Mouse (Mus musculus) lung, embryonic 15.5 days (tissue): ENCODE data around the gene Rhbdl3. TPM values are rescaled to one million over a fixed set of nuclear protein-coding genes. Genes with fewer than 3 reads are reported as not detected.
"Not testable (repeated sequence)": the region's sequence is repeated elsewhere in the genome, so short reads cannot be mapped to it uniquely, and the experiment has no call there.

Experiments
- ATAC-seq: fragments of 200-750 bp; cut with Nextera tagmentation; 2 replicates; pipeline ENCODE4 v1.8.0; 2017; ENCODE audit warnings: moderate number of reproducible peaks, borderline replicate concordance; ENCODE audit not compliant: low FRiP score, low TSS enrichment; ENCODE audit errors: extremely low read depth
- H3K27ac ChIP-seq: fragments of 300-500 bp; sonication (generic); 2 replicates; pipeline ENCODE4 v1.5.1; 2015; ENCODE audit warnings: moderate library complexity, mild to moderate bottlenecking, inconsistent platforms
- H3K27me3 ChIP-seq: fragments of 300-500 bp; sonication (generic); 2 replicates; pipeline ENCODE4 v1.6.1; 2015; ENCODE audit warnings: inconsistent platforms
- H3K36me3 ChIP-seq: fragments of 300-500 bp; sonication (generic); 2 replicates; pipeline ENCODE4 v1.6.1; 2015; ENCODE audit warnings: inconsistent platforms
- H3K4me1 ChIP-seq: fragments of 300-500 bp; sonication (generic); 2 replicates; pipeline ENCODE4 v1.6.1; 2015; ENCODE audit warnings: inconsistent platforms
- H3K4me2 ChIP-seq: fragments of 300-500 bp; sonication (generic); 2 replicates; pipeline ENCODE4 v1.6.1; 2015; ENCODE audit warnings: inconsistent platforms, mild to moderate bottlenecking, moderate library complexity
- H3K4me3 ChIP-seq: fragments of 300-500 bp; sonication (generic); 2 replicates; pipeline ENCODE4 v1.5.1; 2015; ENCODE audit warnings: mild to moderate bottlenecking, inconsistent platforms
- H3K9ac ChIP-seq: fragments of 300-500 bp; sonication (generic); 2 replicates; pipeline ENCODE4 v1.6.1; 2015; ENCODE audit warnings: inconsistent platforms
- H3K9me3 ChIP-seq: fragments of 300-500 bp; sonication (generic); 2 replicates; pipeline ENCODE4 v1.6.1; 2016; ENCODE audit warnings: inconsistent platforms
- WGBS: fragments of 180-500 bp; shearing (Covaris S2); methylation state at CpG from one replicate; pipeline ENCODE4 v1.1.7; 2015; 5-methylcytosine and 5-hydroxymethylcytosine counted together
- polyA plus RNA-seq: library from polyadenylated mRNA; unstranded; fragments of >200 nt; fragmentation: Nextera tagmentation; extraction: Ambion mirVana; gene quantifications from 2 replicates; pipeline ENCODE4 v1.2.1, GENCODE M21; 2015

Rhbdl3 gene
- polyA plus RNA-seq, 1 experiment from 2014 or later, result 2.4 TPM

GRCm38 (mm10) chr11:80376651-80377050 is 75.9 kb downstream of the Rhbdl3 start:
- ATAC-seq, result no peak
- Histone ChIP-seq H3K27me3 (no peaks in the 10 kb centered on the region), H3K9ac (no peak overlapping the region), H3K9me3 (no peaks in the 10 kb centered on the region), H3K4me1 (no peaks in the 10 kb centered on the region), H3K27ac (no peak overlapping the region), H3K36me3 (peaks cover 25% of the 10 kb centered on the region), H3K4me2 (peak overlapping the region; percentile 83; the same call in 1 of the 2 replicates), H3K4me3 (peak overlapping the region; percentile 91; the same call in 1 of the 2 replicates)
- WGBS, result 49% methylated on average over 4 of the region's 4 CpGs

- H3K36me3 ChIP-seq, result peaks cover 15% of the 10 kb centered on the region
- H3K9ac ChIP-seq, result peak within 1 kb of the TSS; percentile 97
- peak within 1 kb of the TSS; percentile 91 for H3K4me3 ChIP-seq
- H3K9me3 ChIP-seq, result no peaks in the 10 kb centered on the region
- 0 out of 2 replicates have a peak, but pooled peaks cover 2% of the 10 kb centered on the region for H3K4me1 ChIP-seq
- peak within 1 kb of the TSS; percentile 83 for H3K4me2 ChIP-seq
- peak within 1 kb of the TSS; percentile 76 for H3K27ac ChIP-seq
- H3K27me3 ChIP-seq, result no peaks in the 10 kb centered on the region
- WGBS, result 2% methylated on average over 43 of the region's 43 CpGs
- ATAC-seq, result peak; percentile 73; the same call in 1 of the 2 replicates
Measured at GRCm38 (mm10) chr11:80377712-80378451, 77.2 kb downstream of the Rhbdl3 start, which contains the start of gene 5730455P16Rik. Gene 5730455P16Rik, minus strand, starts transcription at chr11:80378034.

- Histone ChIP-seq H3K9ac (0 out of 2 replicates have a peak overlapping the region, but pooled peaks have one; percentile 97), H3K4me2 (peak overlapping the region; percentile 83), H3K4me3 (peak overlapping the region; percentile 91)
- H3K27me3 ChIP-seq, H3K9me3 ChIP-seq, H3K4me1 ChIP-seq, H3K36me3 ChIP-seq, H3K27ac ChIP-seq, ATAC-seq: not testable (repeated sequence)
- 55% methylated on average over 2 of the region's 2 CpGs for WGBS
Measured at GRCm38 (mm10) chr11:80378452-80379068, 77.8 kb downstream of the Rhbdl3 start.

GRCm38 (mm10) chr11:80379184-80379583 is 78.5 kb downstream of the Rhbdl3 start:
- H3K9ac ChIP-seq, H3K27ac ChIP-seq, H3K36me3 ChIP-seq, H3K27me3 ChIP-seq, H3K9me3 ChIP-seq, H3K4me2 ChIP-seq, H3K4me1 ChIP-seq, H3K4me3 ChIP-seq, ATAC-seq: not testable (repeated sequence)
- WGBS, result 93% methylated on average over 7 of the region's 7 CpGs

- H3K4me2 ChIP-seq, result peak overlapping the region; percentile 67
- no peaks in the 10 kb centered on the region for H3K9me3 ChIP-seq
- H3K27me3 ChIP-seq, result no peaks in the 10 kb centered on the region
- peak overlapping the region; percentile 65 for H3K4me3 ChIP-seq
- WGBS, result 1% methylated on average over 12 of the region's 12 CpGs
- H3K9ac ChIP-seq, result peak overlapping the region; percentile 95
- H3K4me1 ChIP-seq, result peaks cover 25% of the 10 kb centered on the region
- peaks cover 13% of the 10 kb centered on the region for H3K36me3 ChIP-seq
- peak overlapping the region; percentile 86 for H3K27ac ChIP-seq
- ATAC-seq, result peak; percentile 32
Measured at GRCm38 (mm10) chr11:80382626-80383018, 81.9 kb downstream of the Rhbdl3 start.

GRCm38 (mm10) chr11:80383019-80383625 is 82.4 kb downstream of the Rhbdl3 start, which contains the start of gene Zfp207:
Gene Zfp207, plus strand, starts transcription at chr11:80383279.
- H3K27me3 ChIP-seq, result no peaks in the 10 kb centered on the region
- H3K9ac ChIP-seq, result peak within 1 kb of the TSS; percentile 95
- peaks cover 18% of the 10 kb centered on the region for H3K36me3 ChIP-seq
- no peaks in the 10 kb centered on the region for H3K9me3 ChIP-seq
- H3K4me2 ChIP-seq, result peak within 1 kb of the TSS; percentile 79
- peak within 1 kb of the TSS; percentile 86 for H3K27ac ChIP-seq
- peaks cover 25% of the 10 kb centered on the region for H3K4me1 ChIP-seq
- peak within 1 kb of the TSS; percentile 65 for H3K4me3 ChIP-seq
- WGBS, result under 1% methylated on average over 33 of the region's 33 CpGs
- peak; percentile 98 for ATAC-seq

- H3K27ac ChIP-seq, result peak overlapping the region; percentile 86
- no peak for ATAC-seq
- no peaks in the 10 kb centered on the region for H3K27me3 ChIP-seq
- H3K4me1 ChIP-seq, result peaks cover 25% of the 10 kb centered on the region
- under 1% methylated on average over 20 of the region's 20 CpGs for WGBS
- peaks cover 23% of the 10 kb centered on the region for H3K36me3 ChIP-seq
- peak overlapping the region; percentile 95 for H3K9ac ChIP-seq
- H3K4me2 ChIP-seq, result no peak overlapping the region; the same call in 1 of the 2 replicates
- no peaks in the 10 kb centered on the region for H3K9me3 ChIP-seq
- peak overlapping the region; percentile 65 for H3K4me3 ChIP-seq
Measured at GRCm38 (mm10) chr11:80383626-80384046, 82.9 kb downstream of the Rhbdl3 start.

- Histone ChIP-seq H3K36me3 (peaks cover 30% of the 10 kb centered on the region), H3K4me3 (peak overlapping the region; percentile 65), H3K27me3 (no peaks in the 10 kb centered on the region), H3K4me2 (peak overlapping the region; percentile 79), H3K9ac (peak overlapping the region; percentile 52), H3K4me1 (peaks cover 25% of the 10 kb centered on the region), H3K27ac (no peak overlapping the region), H3K9me3 (no peaks in the 10 kb centered on the region)
- no peak for ATAC-seq
Measured at GRCm38 (mm10) chr11:80384461-80384860, 83.7 kb downstream of the Rhbdl3 start.

- H3K9me3 ChIP-seq, result no peaks in the 10 kb centered on the region
- ATAC-seq, result no peak
- no peaks in the 10 kb centered on the region for H3K27me3 ChIP-seq
- peak overlapping the region; percentile 52 for H3K9ac ChIP-seq
- peak overlapping the region; percentile 65 for H3K4me3 ChIP-seq
- peaks cover 32% of the 10 kb centered on the region for H3K36me3 ChIP-seq
- WGBS, result 26% methylated on average over 4 of the region's 4 CpGs
- H3K4me2 ChIP-seq, result peak overlapping the region; percentile 79
- no peak overlapping the region for H3K27ac ChIP-seq
- H3K4me1 ChIP-seq, result peaks cover 25% of the 10 kb centered on the region
Measured at GRCm38 (mm10) chr11:80385055-80385454, 84.3 kb downstream of the Rhbdl3 start.

- H3K4me3 ChIP-seq, result no peak overlapping the region
- no peak overlapping the region for H3K27ac ChIP-seq
- H3K36me3 ChIP-seq, result peaks cover 44% of the 10 kb centered on the region
- H3K9ac ChIP-seq, result no peak overlapping the region
- WGBS, result 71% methylated on average over 2 of the region's 2 CpGs
- no peaks in the 10 kb centered on the region for H3K27me3 ChIP-seq
- ATAC-seq, result no peak
- H3K9me3 ChIP-seq, result no peaks in the 10 kb centered on the region
- H3K4me1 ChIP-seq, result peaks cover 25% of the 10 kb centered on the region
- peak overlapping the region; percentile 79 for H3K4me2 ChIP-seq
Measured at GRCm38 (mm10) chr11:80386790-80387189, 86.1 kb downstream of the Rhbdl3 start.

GRCm38 (mm10) chr11:80389885-80390284 is 89.2 kb downstream of the Rhbdl3 start:
- WGBS, result 77% methylated on average over 1 of the region's 1 CpGs

More at GRCm38 (mm10) chr11:80389885-80390284, 89.2 kb downstream of the Rhbdl3 start:
- Histone ChIP-seq H3K27me3 (no peaks in the 10 kb centered on the region), H3K4me3 (no peak overlapping the region), H3K4me2 (no peak overlapping the region), H3K4me1 (peaks cover 19% of the 10 kb centered on the region), H3K9ac (no peak overlapping the region), H3K9me3 (no peaks in the 10 kb centered on the region), H3K36me3 (peaks cover 63% of the 10 kb centered on the region), H3K27ac (no peak overlapping the region)
- no peak for ATAC-seq
